Mouse (Mus musculus) heart, postnatal 0 days (tissue): ENCODE measurements around the gene Prcp.
"Not testable (repeated sequence)": the region's sequence is repeated elsewhere in the genome, so short reads cannot be mapped to it uniquely, and the experiment has no call there.

Source experiments
- CTCF ChIP-seq: IDR thresholded peaks from 2 replicates; pipeline ENCODE4 v1.5.1; 2016; ENCODE audit warnings: antibody characterized with exemption, control low read depth, low read depth
- EP300 ChIP-seq: IDR thresholded peaks from 2 replicates; pipeline ENCODE4 v1.6.1; 2016; ENCODE audit warnings: antibody characterized with exemption, low read depth

- not testable (repeated sequence) for TF ChIP-seq EP300, CTCF
These were observed 104.5 kb downstream of the Prcp start for GRCm38 (mm10) chr7:92978720-92979119.
